Mouse (Mus musculus) CH12.LX (cell line): ENCODE data around the gene 9330159F19Rik. TPM values are rescaled to one million over a fixed set of nuclear protein-coding genes. Genes with fewer than 3 reads are reported as not detected.

Experiments used
- DNase-seq: peaks from one replicate; pipeline ENCODE4 v3.0.0-alpha.2; 2013; ENCODE audit errors: extremely low read depth
- H3K27ac ChIP-seq: 2 replicates; pipeline ENCODE4 v1.5.1; 2012; ENCODE audit warnings: low read depth, mild to moderate bottlenecking, control low read depth, moderate library complexity; ENCODE audit not compliant: insufficient read depth
- H3K27me3 ChIP-seq: replicated peaks from 2 replicates; pipeline ENCODE3; 2012; ENCODE audit warnings: inconsistent platforms
- H3K36me3 ChIP-seq, 2 experiments: replicated peaks in 1 of 2; 2 replicates each; pipeline versions ENCODE3 to v1.6.1; 2012; ENCODE audit warnings: inconsistent platforms in 1 of 2, low read length in 1 of 2, mild to moderate bottlenecking in 1 of 2, mixed read lengths in 1 of 2, moderate library complexity in 1 of 2; ENCODE audit not compliant: control insufficient read depth in 1 of 2, insufficient read depth in 1 of 2
- H3K4me1 ChIP-seq, 2 experiments: 2 replicates each; pipeline ENCODE4 v1.6.1; 2012; ENCODE audit warnings: inconsistent platforms in 1 of 2, moderate library complexity in 1 of 2; ENCODE audit not compliant: insufficient read depth in 2 of 2, control insufficient read depth in 1 of 2
- H3K4me2 ChIP-seq: 2 replicates; pipeline ENCODE4 v1.6.1; 2012; ENCODE audit warnings: low read depth, mild to moderate bottlenecking, control low read depth; ENCODE audit not compliant: poor library complexity, insufficient read depth, severe bottlenecking
- H3K4me3 ChIP-seq, 3 experiments: fragments of 150-350 bp in 1 of 3; sonication (generic) in 1 of 3; replicated peaks in 1 of 3; 2 replicates each; pipeline versions ENCODE3 to v1.5.1; 2011 to 2012; ENCODE audit warnings: low read depth in 2 of 3, low read length in 2 of 3, mild to moderate bottlenecking in 2 of 3, moderate library complexity in 2 of 3, control low read depth in 1 of 3, improper control_type of control experiment in 1 of 3, inconsistent platforms in 1 of 3, mixed read lengths in 1 of 3; ENCODE audit not compliant: poor library complexity in 1 of 3
- H3K79me2 ChIP-seq: replicated peaks from 2 replicates; pipeline ENCODE4 v1.6.1; 2012; ENCODE audit warnings: mild to moderate bottlenecking, moderate library complexity; ENCODE audit not compliant: control insufficient read depth, poor library complexity, insufficient read depth, severe bottlenecking; ENCODE audit errors: extremely low read depth
- H3K9ac ChIP-seq: 2 replicates; pipeline ENCODE4 v1.6.1; 2012; ENCODE audit warnings: low read depth, mild to moderate bottlenecking, control low read depth, moderate library complexity; ENCODE audit not compliant: insufficient read depth
- H3K9me3 ChIP-seq: replicated peaks from 2 replicates; pipeline ENCODE3; 2012; ENCODE audit warnings: low read length, inconsistent platforms, mixed read lengths
- CTCF ChIP-seq, 2 experiments: IDR thresholded peaks in 1 of 2; conservative IDR thresholded peaks in 1 of 2; 2 replicates each; pipeline ENCODE4 v1.5.1; 2011 to 2012; ENCODE audit warnings: low read depth in 2 of 2, low read length in 2 of 2, improper control_type of control experiment in 1 of 2, inconsistent platforms in 1 of 2, mild to moderate bottlenecking in 1 of 2, moderate library complexity in 1 of 2
- E2F4 ChIP-seq: IDR thresholded peaks from 2 replicates; pipeline ENCODE4 v1.6.1; 2011; ENCODE audit warnings: low read depth, low read length, improper control_type of control experiment; ENCODE audit not compliant: insufficient replicate concordance
- ELF1 ChIP-seq: IDR thresholded peaks from 2 replicates; pipeline ENCODE4 v1.6.1; 2014; ENCODE audit warnings: low read depth, mild to moderate bottlenecking, inconsistent platforms, low read length, improper control_type of control experiment
- EP300 ChIP-seq: IDR thresholded peaks from 2 replicates; pipeline ENCODE4 v1.6.1; 2011; ENCODE audit warnings: low read length, improper control_type of control experiment
- HCFC1 ChIP-seq: IDR thresholded peaks from 2 replicates; pipeline ENCODE4 v1.6.1; 2012; ENCODE audit warnings: low read depth, mild to moderate bottlenecking, inconsistent platforms, low read length, improper control_type of control experiment
- JUN ChIP-seq: IDR thresholded peaks from 2 replicates; pipeline ENCODE4 v1.6.1; 2011; ENCODE audit warnings: low read depth, mild to moderate bottlenecking, low read length, improper control_type of control experiment, moderate library complexity; ENCODE audit not compliant: insufficient read depth
- KAT2A ChIP-seq: IDR thresholded peaks from 2 replicates; pipeline ENCODE4 v1.6.1; 2012; ENCODE audit warnings: low read length, improper control_type of control experiment, inconsistent platforms; ENCODE audit not compliant: insufficient replicate concordance
- MAFK ChIP-seq: IDR thresholded peaks from 2 replicates; pipeline ENCODE4 v1.6.1; 2011; ENCODE audit warnings: low read length, improper control_type of control experiment; ENCODE audit not compliant: insufficient replicate concordance
- MAX ChIP-seq: IDR thresholded peaks from 2 replicates; pipeline ENCODE4 v1.6.1; 2011; ENCODE audit warnings: low read length, improper control_type of control experiment
- MEF2A ChIP-seq: IDR thresholded peaks from 2 replicates; pipeline ENCODE4 v1.6.1; 2014; ENCODE audit warnings: low read depth, mild to moderate bottlenecking, inconsistent platforms, low read length, improper control_type of control experiment, borderline replicate concordance
- NRF1 ChIP-seq: IDR thresholded peaks from 2 replicates; pipeline ENCODE4 v1.6.1; 2014; ENCODE audit warnings: low read depth, mild to moderate bottlenecking, inconsistent platforms, low read length, improper control_type of control experiment, moderate library complexity
- POLR2A ChIP-seq: IDR thresholded peaks from 2 replicates; pipeline ENCODE4 v1.6.1; 2011; ENCODE audit warnings: low read depth, mild to moderate bottlenecking, improper control_type of control experiment, low read length
- RAD21 ChIP-seq: IDR thresholded peaks from 2 replicates; pipeline ENCODE4 v1.6.1; 2011; ENCODE audit warnings: low read depth, mild to moderate bottlenecking, low read length, improper control_type of control experiment, moderate library complexity
- RCOR1 ChIP-seq: conservative IDR thresholded peaks from 2 replicates; pipeline ENCODE4 v1.6.1; 2012; ENCODE audit warnings: low read depth, mild to moderate bottlenecking, inconsistent platforms, low read length, improper control_type of control experiment
- SIN3A ChIP-seq: IDR thresholded peaks from 2 replicates; pipeline ENCODE4 v1.6.1; 2012; ENCODE audit warnings: low read length, improper control_type of control experiment, inconsistent platforms
- SMC3 ChIP-seq: IDR thresholded peaks from 2 replicates; pipeline ENCODE4 v1.6.1; 2011; ENCODE audit warnings: low read depth, low read length, improper control_type of control experiment
- TBP ChIP-seq: conservative IDR thresholded peaks from 2 replicates; pipeline ENCODE4 v1.6.1; 2011; ENCODE audit warnings: low read depth, low read length, improper control_type of control experiment
- USF1 ChIP-seq: IDR thresholded peaks from 2 replicates; pipeline ENCODE4 v1.6.1; 2014; ENCODE audit warnings: low read depth, mild to moderate bottlenecking, inconsistent platforms, low read length, improper control_type of control experiment
- USF2 ChIP-seq: conservative IDR thresholded peaks from 2 replicates; pipeline ENCODE4 v1.6.1; 2011; ENCODE audit warnings: low read depth, low read length, improper control_type of control experiment
- ZC3H11A ChIP-seq: IDR thresholded peaks from 2 replicates; pipeline ENCODE4 v1.6.1; 2012; ENCODE audit warnings: low read depth, mild to moderate bottlenecking, inconsistent platforms, low read length, improper control_type of control experiment
- ZMIZ1 ChIP-seq: IDR thresholded peaks from 2 replicates; pipeline ENCODE4 v1.6.1; 2012; ENCODE audit warnings: low read depth, mild to moderate bottlenecking, inconsistent platforms, low read length, improper control_type of control experiment
- dilution Hi-C: fragments of 300-500 bp; cut with MboI; formaldehyde crosslinking; loops from 2 replicates; pipeline ENCODE4 v1.14.3; 2020; ENCODE audit warnings: low sequenced_read_pairs; ENCODE audit not compliant: extremely low pct_unique_long_range_greater_than_20kb, extremely low pct_ligation_motif_present
- in situ Hi-C: fragments of 300-500 bp; cut with MboI; formaldehyde crosslinking; loops from 3 replicates; pipeline ENCODE4 v1.14.3; 2019; ENCODE audit warnings: low sequenced_read_pairs, low pct_ligation_motif_present, low pct_unique_long_range_greater_than_20kb, mixed read lengths
- polyA plus RNA-seq: library from polyadenylated mRNA; unstranded; fragments of >175 nt; gene quantifications from 2 replicates; pipeline ENCODE4 v1.2.1, GENCODE M21; 2012; ENCODE audit warnings: low read depth; ENCODE audit not compliant: insufficient read length
- total RNA-seq, 2 experiments: library from RNA; depleted of rRNA; stranded (reverse); fragments of 300-350 nt in 1 of 2; fragments of >200 nt in 1 of 2; gene quantifications; 2 replicates each; pipeline ENCODE4 v1.2.3; 2012 to 2014

9330159F19Rik gene
- total RNA-seq (2012; rRNA removed) (0.04 TPM in 1 of 2 replicates, not detected in the other), total RNA-seq (2014; rRNA removed) (0.07 TPM in 1 of 2 replicates, not detected in the other), polyA plus RNA-seq (not detected in 2 replicates)

DNA sequence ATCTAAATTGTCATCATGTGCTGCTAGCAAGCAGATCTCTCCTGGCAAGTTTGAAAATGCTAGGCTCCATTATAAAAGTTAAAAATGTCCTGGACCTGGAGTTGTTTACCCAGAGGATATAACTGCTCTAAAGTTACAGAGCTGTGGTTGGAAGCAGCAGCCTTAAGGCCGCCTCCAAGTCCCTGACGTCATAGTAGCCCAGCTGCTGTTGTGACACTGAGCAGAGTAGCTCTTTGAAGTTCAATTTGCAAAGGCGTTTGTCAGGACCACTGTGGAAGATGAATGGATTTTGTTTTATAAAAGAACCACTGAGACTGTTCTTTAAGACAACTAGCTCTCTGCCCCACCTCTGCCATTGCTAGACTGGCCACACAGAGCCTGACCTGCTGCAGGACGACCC lies at the start of gene 9330159F19Rik:
9330159F19Rik (plus strand) TSS at position 154 of the 400 bp plus-strand sequence.
- Histone ChIP-seq H3K4me1 (peaks cover 0 to 4% of the 10 kb centered on the region in 2 experiments; a peak in 1 of 4 replicates), H3K4me2 (no peak within 1 kb of the TSS), H3K4me3 (no peak within 1 kb of the TSS), H3K79me2 (no peaks in the 10 kb centered on the region), H3K27ac (no peak within 1 kb of the TSS), H3K36me3 (no peaks in the 10 kb centered on the region), H3K27me3 (no peaks in the 10 kb centered on the region), H3K9me3 (no peaks in the 10 kb centered on the region), H3K9ac (no peak within 1 kb of the TSS)
- TF ChIP-seq USF1 (no peak), MEF2A (no peak), POLR2A (no peak), USF2 (no peak), NRF1 (no peak), SIN3A (no peak), MAFK (no peak), TBP (no peak), KAT2A (no peak), ZMIZ1 (no peak), ZC3H11A (no peak), EP300 (no peak), RAD21 (no peak)
- dilution Hi-C loops (no loop called here), in situ Hi-C loops (no loop called here)
- DNase-seq: no peak

DNA sequence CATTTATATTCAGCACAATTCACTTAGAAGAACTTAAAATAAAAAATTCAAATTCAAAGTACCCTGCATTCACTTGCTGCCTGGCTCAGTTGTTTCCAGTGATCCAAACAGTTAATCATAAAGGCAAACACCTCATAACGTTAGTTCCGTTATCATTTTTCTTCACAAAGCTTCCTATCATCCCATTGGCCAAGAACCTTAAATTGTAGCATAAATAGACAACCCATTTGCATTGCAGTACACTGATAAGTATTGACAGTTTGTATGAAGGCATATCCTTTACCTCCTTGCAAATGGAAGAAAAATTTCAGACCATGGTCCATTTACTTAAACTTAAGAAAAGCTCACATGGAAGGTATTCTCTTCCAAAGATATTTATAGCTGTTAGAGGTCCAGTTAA lies 49.7 kb upstream of the 9330159F19Rik start:
- H3K36me3 ChIP-seq: no peaks in the 10 kb centered on the region
- H3K27me3 ChIP-seq: no peaks in the 10 kb centered on the region
- TF ChIP-seq RCOR1 (no peak), HCFC1 (no peak), MAX (no peak), E2F4 (no peak), POLR2A (no peak), MEF2A (no peak), CTCF (conservative IDR thresholded peaks at IDR 0.05 in 1 of 2, IDR thresholded peaks at IDR 0.05 in 1 of 2; ENCODE audit: low read depth in 2 of 2, low read length in 2 of 2) (no peak), NRF1 (no peak), ELF1 (no peak), USF2 (no peak), SMC3 (no peak), JUN (no peak)
- H3K79me2 ChIP-seq: no peaks in the 10 kb centered on the region
- dilution Hi-C loops (no loop called here), in situ Hi-C loops (no loop called here)
- H3K4me1 ChIP-seq: no peaks in the 10 kb centered on the region
- no peak for DNase-seq
- no peak overlapping the region for H3K27ac ChIP-seq
- no peaks in the 10 kb centered on the region for H3K9me3 ChIP-seq
- no peak overlapping the region for H3K4me2 ChIP-seq
- no peak overlapping the region for H3K4me3 ChIP-seq
- H3K9ac ChIP-seq: no peak overlapping the region
